Mouse (Mus musculus) cerebellum, adult 2 months (tissue): ENCODE measurements around the gene Spata5. TPM values are rescaled to one million over a fixed set of nuclear protein-coding genes. Genes with fewer than 3 reads are reported as not detected.

Experiments used
- DNase-seq, 2 experiments: peaks; one replicate each; pipeline ENCODE4 v3.0.0; 2021
- H3K27ac ChIP-seq: fragments of 200-500 bp; 2 replicates; pipeline ENCODE4 v1.5.1; 2012; ENCODE audit warnings: low read length, control low read depth, inconsistent platforms; ENCODE audit not compliant: insufficient read depth
- H3K27me3 ChIP-seq: fragments of 200-500 bp; 2 replicates; pipeline ENCODE4 v1.6.1; 2012; ENCODE audit warnings: inconsistent platforms, mild to moderate bottlenecking, low read length, moderate library complexity; ENCODE audit not compliant: control insufficient read depth, insufficient read depth
- H3K4me1 ChIP-seq: fragments of 200-500 bp; 2 replicates; pipeline ENCODE4 v1.6.1; 2011; ENCODE audit warnings: low read length; ENCODE audit not compliant: control insufficient read depth, insufficient read depth
- H3K4me3 ChIP-seq: fragments of 200-500 bp; replicated peaks from 2 replicates; pipeline ENCODE3; 2011; ENCODE audit warnings: mild to moderate bottlenecking, low read depth, low read length, control low read depth; ENCODE audit not compliant: insufficient read depth
- CTCF ChIP-seq: fragments of 200-500 bp; IDR thresholded peaks from 2 replicates; pipeline ENCODE4 v1.5.1; 2011; ENCODE audit warnings: low read depth, mild to moderate bottlenecking, control low read depth, low read length, moderate library complexity, borderline replicate concordance; ENCODE audit not compliant: insufficient read depth
- POLR2A ChIP-seq: fragments of 200-500 bp; IDR thresholded peaks from 2 replicates; pipeline ENCODE4 v1.6.1; 2011; ENCODE audit warnings: low read length, control low read depth, borderline replicate concordance; ENCODE audit not compliant: insufficient read depth
- WGBS: fragments of 180-500 bp; shearing (Covaris S2); methylation state at CpG from one replicate; pipeline ENCODE4 v1.1.7; 2018; 5-methylcytosine and 5-hydroxymethylcytosine counted together
- polyA plus RNA-seq: library from polyadenylated mRNA; depleted of rRNA; stranded (reverse); fragments of >200 nt; gene quantifications from 2 replicates; pipeline ENCODE4 v1.2.3, GENCODE M21; 2012

Spata5 gene
- polyA plus RNA-seq, 1 experiment = 8.0 TPM

- Histone ChIP-seq H3K27me3 (no peaks in the 10 kb centered on the region), H3K4me1 (no peaks in the 10 kb centered on the region), H3K27ac (no peak overlapping the region), H3K4me3 (no peak overlapping the region)
- WGBS = 93% methylated on average over 3 of the region's 3 CpGs
- TF ChIP-seq POLR2A (no peak), CTCF (no peak)
- DNase-seq = no peak
These were observed 132.5 kb downstream of the Spata5 start for GRCm38 (mm10) chr3:37552244-37552643.

- Histone ChIP-seq H3K27ac (no peak overlapping the region), H3K4me1 (no peaks in the 10 kb centered on the region), H3K27me3 (no peaks in the 10 kb centered on the region), H3K4me3 (no peak overlapping the region)
- TF ChIP-seq POLR2A = no peak
- TF ChIP-seq CTCF = no peak
- no peak for DNase-seq
- WGBS = 90% methylated on average over 1 of the region's 1 CpGs
These were observed 133.8 kb downstream of the Spata5 start for GRCm38 (mm10) chr3:37553371-37554033.

GRCm38 (mm10) chr3:37556412-37557113 lies 136.9 kb downstream of the Spata5 start:
- no peak for DNase-seq
- TF ChIP-seq CTCF (no peak), POLR2A (no peak)
- WGBS = 75% methylated on average over 7 of the region's 7 CpGs
- Histone ChIP-seq H3K27me3 (no peaks in the 10 kb centered on the region), H3K4me3 (no peak overlapping the region), H3K4me1 (no peaks in the 10 kb centered on the region), H3K27ac (no peak overlapping the region)

GRCm38 (mm10) chr3:37557741-37558479 lies 138.2 kb downstream of the Spata5 start:
- Histone ChIP-seq H3K4me3 (no peak overlapping the region), H3K4me1 (no peaks in the 10 kb centered on the region), H3K27ac (no peak overlapping the region), H3K27me3 (no peaks in the 10 kb centered on the region)
- TF ChIP-seq CTCF (no peak), POLR2A (no peak)
- 88% methylated on average over 4 of the region's 4 CpGs for WGBS
- DNase-seq = no peak

- H3K4me1 ChIP-seq = no peaks in the 10 kb centered on the region
- 86% methylated on average over 2 of the region's 2 CpGs for WGBS
- H3K27me3 ChIP-seq = no peaks in the 10 kb centered on the region
- no peak overlapping the region for H3K27ac ChIP-seq
- no peak for DNase-seq
- TF ChIP-seq CTCF (no peak), POLR2A (no peak)
- no peak overlapping the region for H3K4me3 ChIP-seq
These were observed 139.6 kb downstream of the Spata5 start for GRCm38 (mm10) chr3:37559339-37559738.

DNA sequence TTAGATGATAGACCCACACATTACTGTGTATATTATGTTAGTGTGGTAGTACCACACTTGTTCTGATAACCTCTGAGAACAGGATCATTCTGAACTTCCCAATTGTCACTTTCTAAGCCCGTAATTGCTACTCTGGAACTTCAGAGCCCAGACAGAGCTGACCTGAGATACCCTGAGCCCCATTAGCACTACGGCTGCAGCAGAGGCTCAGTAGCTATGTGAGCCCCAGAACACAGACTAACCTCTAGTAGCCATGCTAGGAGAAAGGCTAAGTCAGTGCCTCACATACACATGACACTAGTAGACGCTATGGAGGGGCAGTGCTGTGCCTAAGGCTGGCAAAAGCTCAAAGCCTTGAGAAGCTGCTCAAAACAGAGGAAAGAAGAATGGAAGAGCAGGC lies 141.8 kb downstream of the Spata5 start:
- no peak overlapping the region for H3K27ac ChIP-seq
- 90% methylated on average over 3 of the region's 3 CpGs for WGBS
- H3K4me3 ChIP-seq = no peak overlapping the region
- TF ChIP-seq POLR2A (no peak), CTCF (no peak)
- no peaks in the 10 kb centered on the region for H3K27me3 ChIP-seq
- DNase-seq = no peak
- H3K4me1 ChIP-seq = no peaks in the 10 kb centered on the region

DNA sequence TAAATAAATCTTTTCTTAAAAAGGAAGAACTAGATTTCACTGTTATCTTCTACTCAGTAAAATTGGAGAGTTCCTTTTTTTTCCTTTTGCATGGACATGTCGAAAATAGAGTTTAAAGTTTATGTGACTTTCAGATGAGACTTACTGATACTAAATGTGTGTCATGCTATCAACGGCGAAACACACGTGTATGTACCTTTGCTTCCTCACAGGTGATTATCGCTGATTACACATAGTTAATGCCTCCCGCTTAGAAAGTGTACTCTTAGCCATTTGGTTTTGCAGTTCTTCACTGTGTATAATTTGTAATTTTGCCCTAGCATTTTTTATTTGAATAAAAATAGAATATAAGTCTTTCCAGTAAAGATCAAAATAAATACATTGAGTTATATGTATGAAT lies 146.4 kb downstream of the Spata5 start:
- WGBS = 98% methylated on average over 6 of the region's 6 CpGs

More for the DNA sequence above, 146.4 kb downstream of the Spata5 start:
- DNase-seq = no peak
- Histone ChIP-seq H3K27me3 (no peaks in the 10 kb centered on the region), H3K4me3 (no peak overlapping the region), H3K4me1 (no peaks in the 10 kb centered on the region), H3K27ac (no peak overlapping the region)
- no peak for TF ChIP-seq CTCF
- TF ChIP-seq POLR2A = no peak
